Mouse (Mus musculus) urinary bladder, postnatal 4 days (tissue): ENCODE data around the gene Gpr135.

Source experiments
- DNase-seq, 2 experiments: peaks; one replicate each; pipeline ENCODE4 v3.0.0; 2021 to 2022; ENCODE audit warnings: low spot score in 2 of 2

The Gpr135 gene

DNA sequence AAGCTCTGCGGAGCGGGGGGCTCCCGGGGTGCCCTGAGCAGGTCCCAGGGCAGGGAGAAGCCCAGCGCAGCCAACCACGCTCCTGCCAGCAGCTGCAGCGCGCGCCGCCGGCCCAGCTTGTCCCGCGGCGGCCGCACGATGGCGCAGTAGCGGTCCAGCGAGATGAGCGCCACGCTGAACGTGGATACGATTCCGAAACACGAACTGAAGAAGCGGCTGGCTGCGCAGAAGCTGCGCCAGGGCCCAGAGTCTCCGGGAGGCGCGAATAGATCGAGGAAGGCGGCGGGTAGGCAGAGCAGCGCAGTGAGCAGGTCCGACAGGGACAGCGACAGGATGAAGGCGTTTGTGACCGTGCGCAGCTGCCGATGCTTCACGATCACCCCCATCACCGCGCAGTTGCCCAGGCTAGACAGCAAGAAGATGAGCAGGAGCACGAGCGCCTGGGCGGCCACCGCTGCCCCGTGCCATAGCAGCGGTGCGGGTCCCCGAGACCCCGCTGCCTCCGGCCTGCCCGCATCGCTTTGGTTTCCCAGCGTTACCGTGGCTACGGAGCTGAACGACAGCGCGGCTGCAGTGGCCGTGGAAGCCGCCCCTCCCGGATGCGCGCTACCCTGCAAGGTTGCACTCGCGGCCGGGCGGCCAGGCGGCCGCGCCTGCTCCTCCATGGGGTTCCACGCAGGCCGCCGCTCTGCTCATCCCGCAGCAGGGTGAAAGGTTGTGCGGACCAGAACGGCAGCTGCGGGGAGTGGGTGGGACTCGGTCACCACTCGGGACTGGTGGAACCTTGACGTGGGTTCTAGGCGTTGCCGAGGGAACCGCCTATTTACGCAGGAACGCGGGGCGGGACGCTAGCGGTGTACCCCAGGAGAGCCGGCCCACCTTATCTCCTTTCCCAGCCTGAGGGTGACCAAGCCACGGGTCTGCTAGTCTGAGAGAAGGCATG lies at the start of gene Gpr135:
Gpr135 (minus strand) TSS at position 799 of the 943 bp plus-strand sequence.
- peak; percentile 76 to 77 for DNase-seq

DNA sequence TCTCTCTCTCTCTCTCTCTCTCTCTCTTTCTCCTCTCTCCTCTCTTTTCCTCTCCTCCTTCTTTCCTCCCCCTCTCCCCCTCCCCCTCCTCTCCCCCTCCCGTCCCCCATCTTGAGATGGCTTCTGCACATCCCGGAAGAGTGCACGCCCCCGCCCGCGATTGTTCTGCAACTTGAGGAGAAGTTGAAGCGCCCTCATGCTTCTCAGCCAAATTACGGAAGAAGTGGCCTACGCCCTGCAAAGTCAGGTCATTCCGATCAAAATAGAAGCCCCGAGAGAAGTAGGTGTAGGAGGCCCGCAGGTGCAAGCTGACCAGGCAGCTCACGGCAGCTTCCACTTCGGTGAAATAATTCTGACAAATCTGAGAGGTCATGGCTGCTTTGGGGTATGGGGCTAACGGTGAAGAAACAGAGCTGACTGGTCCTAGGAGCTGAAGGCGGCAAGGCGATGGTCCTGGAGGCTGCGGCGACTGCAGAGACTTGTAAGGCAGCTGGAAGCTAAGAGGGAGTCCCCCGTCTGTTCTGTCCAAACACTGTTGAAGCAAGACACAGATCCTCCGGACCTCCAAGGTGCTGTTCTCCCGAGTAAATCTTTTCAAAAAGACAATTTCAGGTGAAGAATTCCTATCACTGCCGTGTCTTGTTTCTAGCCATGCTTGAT lies 44.9 kb upstream of the Gpr135 start:
- DNase-seq, result no peak

DNA sequence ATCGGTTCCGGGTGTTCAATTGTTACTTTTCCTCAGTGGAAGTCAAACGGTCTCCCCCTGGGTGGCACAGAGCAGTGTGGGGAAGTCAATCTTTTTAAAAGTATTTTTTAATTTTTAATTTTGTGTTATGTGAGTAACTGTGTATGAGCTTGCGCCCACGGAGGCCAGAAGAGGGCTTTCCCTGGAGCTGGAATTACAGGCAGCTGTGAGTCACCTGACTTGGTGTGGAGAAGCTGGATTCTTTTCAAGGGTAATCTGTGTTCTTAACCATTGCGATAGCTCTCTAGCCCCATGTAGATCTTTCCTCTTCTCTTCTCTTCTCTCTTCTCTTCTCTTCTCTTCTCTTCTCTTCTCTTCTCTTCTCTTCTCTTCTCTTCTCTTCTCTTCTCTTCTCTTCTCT lies 44.2 kb upstream of the Gpr135 start:
- no peak for DNase-seq

DNA sequence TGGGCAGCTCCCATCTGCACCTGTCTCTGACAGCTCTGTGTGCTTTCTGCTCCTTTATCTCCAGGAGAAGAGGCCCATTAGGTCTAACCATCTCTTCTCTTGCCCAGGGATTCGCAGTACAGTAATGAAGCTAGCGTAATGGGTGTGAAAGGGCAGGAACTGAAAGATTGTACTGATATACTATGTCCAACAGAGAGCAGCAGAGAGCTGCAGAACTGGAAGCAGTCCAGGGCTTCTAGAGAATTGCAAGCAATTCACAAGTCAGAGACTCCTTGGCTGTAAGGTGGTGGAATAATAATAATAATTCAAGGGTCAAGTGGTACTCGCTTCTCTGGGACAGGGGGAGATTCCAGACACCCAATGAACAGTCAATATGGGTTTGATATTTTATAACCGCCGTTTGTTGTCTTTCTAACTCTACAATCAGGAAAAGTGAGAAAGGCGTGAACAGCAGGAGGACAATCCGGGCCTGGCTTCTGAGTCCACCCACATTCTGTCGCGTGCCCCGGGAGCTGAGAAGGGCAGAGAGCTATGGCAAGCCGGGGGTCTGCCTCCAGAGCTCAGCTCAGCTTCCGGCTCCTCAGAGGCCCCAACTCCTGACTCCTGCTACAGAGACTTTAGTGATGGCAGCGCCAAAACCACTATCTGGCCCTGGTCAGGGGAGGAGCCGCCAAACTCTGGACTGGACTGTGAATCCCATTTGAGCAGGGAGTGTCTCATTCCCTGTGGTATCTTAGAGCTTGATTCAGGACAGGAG lies 33.8 kb upstream of the Gpr135 start:
- DNase-seq, result peak in 1 of 2 experiments; percentile 44

DNA sequence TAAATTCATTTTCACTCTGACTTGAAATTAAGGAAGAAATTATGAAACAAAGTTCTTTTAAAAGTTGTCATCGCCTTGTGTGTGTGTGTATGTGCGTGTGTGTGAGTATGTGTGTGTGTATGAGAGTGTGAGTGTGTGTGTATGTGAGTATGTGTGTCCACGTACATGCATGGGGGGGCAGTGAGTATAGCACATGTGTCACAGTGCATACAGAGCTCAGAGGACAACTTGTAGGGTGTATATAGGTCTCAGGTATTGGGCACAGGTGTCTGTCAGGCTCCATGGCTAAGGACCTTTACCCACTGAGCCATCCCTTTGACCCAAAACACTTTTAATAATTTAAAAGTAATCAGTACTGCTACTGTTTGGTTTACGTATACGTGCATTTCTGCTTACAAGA lies 33.1 kb upstream of the Gpr135 start:
- DNase-seq, result no peak

DNA sequence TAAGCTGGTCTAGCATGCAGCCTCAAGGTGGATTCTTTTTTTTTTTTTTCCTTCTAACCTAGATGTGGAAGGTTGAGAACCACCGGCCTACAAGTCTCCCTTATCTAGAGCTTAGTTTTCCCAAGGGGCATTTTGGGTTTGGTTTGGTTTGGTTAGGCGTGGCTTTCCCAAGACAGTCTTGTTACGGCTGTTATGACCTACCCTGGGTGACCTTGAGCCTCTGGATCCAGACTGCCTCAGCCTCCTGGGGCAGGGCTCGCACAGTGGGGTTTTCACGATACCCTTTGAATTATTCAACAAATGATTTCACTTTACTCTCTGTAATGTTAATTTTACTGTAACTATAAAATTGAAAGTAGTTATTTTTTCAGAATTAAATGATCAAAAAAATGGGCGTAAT lies 31.9 kb upstream of the Gpr135 start:
- no peak for DNase-seq

DNA sequence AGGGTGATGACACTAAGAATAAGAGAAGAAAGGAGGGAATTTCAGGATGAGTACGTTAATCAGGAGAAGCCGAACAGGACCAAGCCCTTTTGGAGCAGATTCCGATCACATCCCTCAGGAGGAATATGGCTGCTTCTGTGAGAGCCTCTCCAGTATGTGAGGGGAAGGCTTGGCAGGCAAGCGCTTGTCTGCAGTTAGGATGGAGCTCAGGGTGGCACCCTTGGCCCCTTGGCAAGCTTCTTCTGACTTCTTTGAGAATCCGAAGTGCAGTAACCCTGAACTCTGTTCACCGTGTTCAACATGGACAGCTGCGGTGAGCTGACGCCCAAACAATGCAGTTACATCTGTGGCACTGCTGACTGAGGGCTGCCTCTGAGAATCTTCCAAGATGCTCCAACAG lies 26.0 kb upstream of the Gpr135 start:
- DNase-seq, result no peak

DNA sequence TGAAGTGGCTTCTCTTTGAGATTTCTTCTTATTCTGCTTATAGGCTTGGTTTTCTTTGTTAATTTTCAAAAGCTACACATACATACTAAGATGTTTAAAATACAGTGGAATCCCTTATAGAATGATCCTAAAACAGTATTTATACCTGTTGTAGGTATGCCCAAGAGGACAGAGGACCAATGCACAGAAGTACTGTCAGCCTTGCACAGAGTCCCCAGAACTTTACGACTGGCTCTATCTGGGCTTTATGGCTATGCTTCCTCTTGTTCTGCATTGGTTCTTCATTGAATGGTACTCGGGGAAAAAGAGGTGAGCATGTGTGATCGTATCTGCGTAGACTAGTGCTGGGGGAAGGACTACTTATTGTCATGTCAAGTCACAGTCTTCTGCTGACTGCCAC lies 18.9 kb upstream of the Gpr135 start:
- DNase-seq, result no peak

DNA sequence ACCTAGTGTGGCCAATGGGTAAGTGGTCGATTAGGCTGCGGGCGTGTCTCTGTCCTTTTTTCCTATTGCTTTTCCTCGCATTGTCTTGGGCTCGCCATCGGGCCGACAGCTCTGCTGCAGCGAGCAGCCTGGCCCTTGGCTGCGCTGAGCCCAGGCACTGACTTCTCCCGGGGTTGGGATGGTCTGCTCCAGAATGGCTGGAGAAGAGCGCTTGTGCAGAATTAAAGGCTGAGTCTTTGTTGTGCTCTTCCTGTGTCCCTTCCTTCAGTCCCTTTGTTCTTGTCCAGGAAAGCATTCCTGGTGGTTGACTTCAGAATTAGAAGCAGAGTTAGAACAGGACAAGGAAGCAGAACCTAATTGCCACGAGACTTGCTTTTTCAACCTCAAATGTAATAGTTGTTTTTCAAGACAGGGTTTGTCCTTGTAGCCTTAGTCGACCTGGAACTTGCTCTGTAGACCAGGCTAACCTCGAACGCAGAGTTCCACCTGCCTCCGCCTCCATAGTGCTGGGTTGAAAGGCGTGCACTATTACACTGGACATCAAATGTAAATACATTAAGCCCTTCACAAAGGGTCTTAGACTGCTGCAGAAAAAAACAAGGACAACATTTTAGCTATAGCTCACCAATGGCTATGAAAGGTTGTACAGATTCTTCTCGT lies 15.4 kb upstream of the Gpr135 start:
- DNase-seq, result no peak

DNA sequence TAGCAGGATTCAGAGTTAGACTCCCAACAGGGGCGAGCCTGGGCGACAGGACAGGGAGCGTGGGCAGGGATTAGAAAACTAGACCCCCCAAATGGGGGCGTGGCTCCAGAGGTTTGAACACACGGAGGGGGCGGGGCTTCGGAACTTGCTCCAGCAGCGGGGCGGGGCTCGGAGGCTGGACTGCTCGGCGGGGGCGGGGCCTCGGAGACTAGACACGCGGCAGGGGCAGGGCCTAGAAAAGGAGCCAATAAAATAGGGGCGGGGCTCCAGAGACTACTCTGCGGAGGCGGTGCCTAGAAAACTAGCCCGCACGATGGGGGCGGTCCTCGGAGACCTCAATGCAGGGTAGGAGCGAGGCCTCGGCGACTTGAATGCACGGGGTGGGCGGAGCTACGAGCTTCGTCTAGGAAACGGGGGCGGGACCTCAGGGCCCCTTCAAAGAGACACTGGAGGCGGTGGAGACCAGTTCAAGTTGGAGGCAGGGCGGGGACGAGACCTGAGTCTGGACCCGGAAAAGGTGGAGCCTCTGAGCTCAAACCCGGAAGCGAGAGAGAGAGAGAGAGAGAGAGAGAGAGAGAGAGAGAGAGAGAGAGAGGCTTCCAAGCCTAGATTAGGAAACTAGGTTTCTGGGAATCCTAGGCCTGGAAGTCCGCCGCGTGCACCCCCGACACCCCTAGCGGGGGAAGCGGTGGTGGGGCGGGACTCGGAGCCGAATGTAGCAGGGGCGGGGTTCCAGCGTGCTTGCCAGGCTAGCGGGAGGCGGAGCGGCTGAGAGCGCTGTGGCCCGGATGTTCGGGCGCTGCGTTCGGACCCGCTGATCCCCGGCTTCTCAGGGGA lies 14.6 kb upstream of the Gpr135 start, which contains the start of the genes L3hypdh and Jkamp:
L3hypdh (minus strand) TSS at position 111 of the 837 bp plus-strand sequence.
Jkamp (plus strand) TSS at position 261 of the 837 bp plus-strand sequence.
- peak; percentile 100 for DNase-seq

DNA sequence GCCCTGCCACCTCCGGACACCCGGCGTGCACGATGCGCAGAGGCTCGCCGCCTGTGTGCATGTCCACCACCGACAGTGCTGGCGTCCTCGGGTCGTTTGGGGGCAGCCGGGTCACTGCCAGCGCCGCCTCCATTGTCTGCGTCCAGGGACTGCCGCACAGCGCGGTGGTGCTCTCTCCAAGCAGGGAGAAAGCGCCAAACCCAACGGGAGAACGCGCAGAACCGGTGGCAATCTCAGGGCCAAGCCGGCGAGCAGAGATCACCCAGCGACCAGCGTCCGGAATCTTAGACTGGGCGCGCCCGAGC lies 14.1 kb upstream of the Gpr135 start:
- DNase-seq, result no peak

DNA sequence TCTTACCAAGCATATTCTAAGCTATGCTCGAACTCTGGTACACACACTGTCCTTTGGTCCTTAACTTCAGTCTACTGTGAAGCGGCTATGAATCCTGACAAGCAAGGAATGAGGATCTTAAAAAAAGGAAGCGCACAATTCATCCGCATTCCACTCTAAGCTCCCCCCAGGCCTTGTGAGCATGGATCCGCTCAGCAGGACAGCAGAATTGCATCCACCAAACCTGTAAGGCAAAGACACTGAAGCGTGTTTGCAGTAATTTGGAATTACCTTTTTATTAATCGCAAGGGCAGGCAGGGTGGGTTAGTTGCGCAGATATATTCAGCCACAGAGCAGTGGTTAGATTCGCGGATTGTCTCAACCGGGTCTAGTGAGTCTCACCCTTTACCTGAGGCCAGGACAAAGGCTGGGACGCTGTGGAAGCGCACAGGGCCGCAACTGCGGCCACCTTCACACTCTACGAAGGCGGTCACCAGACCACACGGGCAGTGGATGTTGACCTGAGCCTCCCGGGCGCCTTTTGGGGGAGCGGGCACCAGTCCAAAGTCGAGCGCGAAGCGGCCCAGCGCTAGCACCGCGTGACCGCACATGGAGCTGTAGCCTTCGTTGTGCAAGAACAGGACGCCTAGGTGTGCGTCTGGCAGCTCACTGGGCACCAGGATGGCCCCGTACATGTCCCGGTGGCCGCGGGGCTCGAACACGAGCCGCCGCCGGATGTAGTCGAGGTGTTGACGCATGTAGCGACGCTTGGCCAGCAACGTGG lies 13.5 kb upstream of the Gpr135 start:
- peak in 1 of 2 experiments; percentile 68 for DNase-seq

DNA sequence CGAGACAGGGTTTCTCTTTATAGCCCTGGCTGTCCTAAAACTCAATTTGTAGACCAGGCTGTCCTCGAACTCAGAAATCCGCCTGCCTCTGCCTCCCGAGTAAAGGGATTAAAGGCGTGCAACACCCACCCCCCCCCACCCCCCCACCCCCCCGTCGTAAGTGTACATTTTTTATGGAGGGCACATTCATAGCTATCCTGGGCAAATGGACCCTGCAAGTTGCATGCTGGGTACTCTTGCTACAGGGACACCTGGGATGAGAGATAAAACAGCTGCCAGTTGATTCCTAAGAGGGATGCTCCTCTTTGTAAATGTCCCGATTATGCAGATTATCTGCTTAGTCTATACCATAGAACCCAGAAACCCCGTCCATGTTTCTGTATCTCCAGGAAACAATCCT lies 12.3 kb upstream of the Gpr135 start:
- DNase-seq, result peak in 1 of 2 experiments; percentile 0

DNA sequence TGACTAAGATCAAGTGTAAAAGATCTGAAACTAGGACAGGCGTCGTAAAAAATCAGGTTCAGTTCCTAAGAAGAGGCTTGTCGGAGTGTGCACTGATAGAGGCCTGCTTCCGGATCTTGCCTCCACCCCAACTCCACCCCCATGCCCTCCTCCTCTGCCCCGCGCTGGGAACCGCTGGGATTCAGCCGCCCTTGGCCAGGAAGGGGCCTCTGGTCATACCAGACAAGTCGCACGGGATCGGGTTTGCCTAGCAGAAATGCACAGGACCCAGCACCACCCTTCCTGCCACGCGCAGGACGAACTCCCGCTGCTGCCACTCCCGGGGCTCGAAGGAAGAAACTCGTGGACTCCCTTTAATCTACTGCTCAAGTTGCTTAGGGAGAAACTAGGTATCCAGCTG lies 11.4 kb upstream of the Gpr135 start:
- peak in 1 of 2 experiments; percentile 23 for DNase-seq

DNA sequence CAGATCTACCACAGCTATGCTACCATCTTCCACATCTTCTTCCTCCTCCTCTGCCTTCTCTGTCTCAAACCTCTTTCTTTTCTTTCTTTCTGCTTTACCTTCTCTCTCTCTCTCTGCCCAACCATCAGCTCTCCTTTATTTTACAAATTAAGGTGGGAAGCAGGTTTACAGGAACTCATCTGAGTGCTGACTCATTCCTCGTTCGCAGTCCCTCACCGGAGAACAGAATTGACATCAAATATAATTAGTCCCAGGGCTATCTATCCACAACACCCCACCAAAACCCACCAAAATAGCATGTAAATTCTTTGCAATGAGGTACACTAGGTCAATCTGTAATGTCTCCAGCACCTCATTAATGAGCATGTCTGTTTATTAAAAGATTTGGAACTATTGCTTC lies 11.0 kb upstream of the Gpr135 start:
- DNase-seq, result peak in 1 of 2 experiments; percentile 1

DNA sequence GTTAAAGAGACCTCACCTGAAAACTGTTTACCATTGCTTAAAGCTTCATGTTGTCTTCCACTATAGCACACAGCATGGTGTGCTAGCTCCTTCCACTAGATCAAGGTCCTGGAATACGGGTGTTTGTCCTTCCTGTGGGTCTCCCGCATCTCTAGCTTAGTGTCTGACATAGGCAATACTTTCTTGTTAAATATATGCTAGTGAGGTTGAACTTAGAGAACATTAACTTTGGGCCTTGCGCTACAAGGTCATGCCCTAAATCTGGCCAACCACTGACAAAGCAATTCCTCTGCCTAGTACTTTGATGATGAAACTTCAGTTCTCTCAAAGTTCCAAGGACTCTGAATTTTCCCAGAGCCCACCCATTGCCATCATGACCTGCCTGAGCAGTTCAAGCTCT lies 7.3 kb upstream of the Gpr135 start:
- peak in 1 of 2 experiments; percentile 4 for DNase-seq

DNA sequence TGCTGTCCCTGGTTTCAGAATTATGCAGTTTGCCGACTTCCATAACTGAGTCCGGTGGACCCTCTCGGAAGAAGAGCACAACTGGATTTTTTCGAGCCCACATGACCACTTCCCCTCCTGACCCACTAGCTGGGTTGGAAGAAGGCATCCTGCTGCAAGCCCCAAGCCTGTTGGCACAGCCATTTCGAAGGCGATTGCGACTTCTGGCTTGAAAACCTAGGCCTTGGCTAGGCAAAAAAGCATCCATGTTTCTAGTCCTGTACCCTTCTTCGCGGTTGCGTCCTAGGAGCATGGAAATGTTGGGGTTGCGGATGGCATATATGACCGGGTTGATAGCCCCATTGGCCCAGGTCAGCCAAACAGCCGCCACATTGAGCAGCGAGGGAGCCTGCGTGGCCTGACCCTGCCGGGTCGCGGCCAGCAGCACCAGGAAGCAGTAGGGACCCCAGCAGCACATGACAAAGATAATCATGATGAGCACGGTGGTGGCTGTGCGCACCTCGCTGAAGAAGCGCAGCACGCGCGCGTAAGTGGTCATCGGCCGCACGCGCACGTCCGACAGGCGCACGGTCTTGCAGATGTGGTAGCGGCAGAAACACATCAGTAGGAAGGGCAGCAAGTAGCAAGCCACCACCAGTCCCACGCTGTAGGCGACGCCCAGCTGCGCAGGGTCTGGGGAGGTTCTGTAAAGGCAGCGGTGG lies 1.1 kb downstream of the Gpr135 start:
- DNase-seq, result no peak

DNA sequence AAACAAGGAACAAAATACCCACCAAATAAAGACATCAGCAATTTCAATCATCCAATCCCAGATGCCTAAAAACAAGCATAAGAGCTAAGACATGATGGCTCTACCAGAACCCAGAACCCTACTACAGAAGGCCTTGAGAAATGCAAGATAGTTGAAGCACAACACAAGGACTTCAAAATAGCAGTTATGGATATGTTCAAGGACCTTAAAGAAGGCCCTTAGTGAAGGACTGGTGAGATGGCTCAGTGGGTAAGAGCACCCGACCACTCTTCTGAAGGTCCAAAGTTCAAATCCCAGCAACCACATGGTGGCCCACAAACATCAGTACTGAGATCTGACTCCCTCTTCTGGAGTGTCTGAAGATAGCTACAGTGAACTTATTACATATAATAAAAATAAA lies 13.1 kb downstream of the Gpr135 start:
- no peak for DNase-seq

DNA sequence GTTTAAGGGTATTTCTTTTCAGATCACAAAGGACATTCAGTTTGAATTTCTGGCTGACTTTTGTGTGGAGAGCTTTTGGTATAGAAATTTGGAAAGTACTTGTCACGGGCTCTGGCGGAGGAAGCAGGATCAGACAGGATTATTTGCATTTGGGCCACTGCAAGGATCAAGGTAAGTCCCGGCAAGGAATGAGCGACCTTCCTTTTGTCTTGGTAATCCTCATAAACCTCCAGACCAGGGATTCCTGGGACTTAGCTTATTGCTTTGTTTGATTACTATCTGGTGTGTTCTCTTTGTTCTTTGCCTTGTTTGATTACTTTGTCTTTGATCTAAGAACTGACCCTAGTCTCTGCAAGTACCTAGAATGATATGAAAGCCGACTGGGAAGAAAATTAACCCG lies 17.1 kb downstream of the Gpr135 start:
- no peak for DNase-seq
